Comparison of ENCODE assay signal across 8 mouse cellular contexts in genomic region chr11:97052219-97052646, GRCm38 (mm10). TPM values are rescaled to one million over a fixed set of nuclear protein-coding genes. Genes with fewer than 3 reads are reported as not detected.
DNase-seq lines count a peak whose midpoint lies in the region; ATAC-seq and TF ChIP-seq lines count a peak whose summit lies in the region.

No protein-coding gene starts in this region.

- H3K9me3 ChIP-seq in embryonic facial prominence, embryonic 12.5 days = no peaks in the 10 kb centered on the region
- no peaks in the 10 kb centered on the region for H3K9me3 ChIP-seq in lung, postnatal 0 days (ENCODE audit: low read length)

- no peaks in the 10 kb centered on the region for H3K27me3 ChIP-seq in thymus, adult 2 months (ENCODE audit: control insufficient read depth, insufficient read depth, low read length)
- no peaks in the 10 kb centered on the region for H3K27me3 ChIP-seq in embryonic facial prominence, embryonic 12.5 days
- H3K27me3 ChIP-seq in lung, postnatal 0 days (replicated peaks; ENCODE audit: insufficient read depth, low read length) = no peaks in the 10 kb centered on the region

- H3K4me2 ChIP-seq in embryonic facial prominence, embryonic 12.5 days (replicated peaks) = peak overlapping the region; percentile 96
- H3K4me2 ChIP-seq in lung, postnatal 0 days (replicated peaks; ENCODE audit: low read depth, low read length) = peak overlapping the region; percentile 83

- ATAC-seq in embryonic facial prominence, embryonic 12.5 days (ENCODE audit: insufficient number of reproducible peaks, insufficient read depth, low FRiP score, low TSS enrichment) = no peak
- peak; percentile 87 for ATAC-seq in lung, postnatal 0 days
- no peak for ATAC-seq in activated CD4-positive, CD25-positive, alpha-beta regulatory T cell, adult 4 months

- TF ChIP-seq CTCF in thymus, adult 2 months (IDR thresholded peaks at IDR 0.05; ENCODE audit: borderline replicate concordance, control insufficient read depth, extremely low read depth, insufficient read depth, low read length, poor library complexity) = no peak
- TF ChIP-seq CTCF in lung, postnatal 0 days (IDR thresholded peaks at IDR 0.05) = no peak

- no peak overlapping the region for H3K27ac ChIP-seq in thymus, adult 2 months (ENCODE audit: control insufficient read depth, insufficient read depth, low read length)
- H3K27ac ChIP-seq in embryonic facial prominence, embryonic 12.5 days = no peak overlapping the region
- H3K27ac ChIP-seq in lung, postnatal 0 days (ENCODE audit: low read length) = peak overlapping the region; percentile 34

- peak overlapping the region; percentile 17; the same call in 1 of the 2 replicates for H3K4me3 ChIP-seq in thymus, adult 2 months (ENCODE audit: control insufficient read depth, insufficient read depth, low read length)
- no peak overlapping the region; the same call in 1 of the 2 replicates for H3K4me3 ChIP-seq in embryonic facial prominence, embryonic 12.5 days
- H3K4me3 ChIP-seq in lung, postnatal 0 days (ENCODE audit: low read depth, low read length) = peak overlapping the region; percentile 48; the same call in 1 of the 2 replicates

- WGBS in thymus, adult 2 months = 22% methylated on average over 11 of the region's 11 CpGs
- WGBS in embryonic facial prominence, embryonic 12.5 days = 38% methylated on average over 11 of the region's 11 CpGs
- WGBS in lung, postnatal 0 days = 20% methylated on average over 10 of the region's 11 CpGs

- no peak for TF ChIP-seq POLR2A in thymus, adult 2 months (IDR thresholded peaks at IDR 0.05; ENCODE audit: control insufficient read depth, extremely low read depth, insufficient read depth, low read length, poor library complexity)

- TF ChIP-seq EP300 in lung, postnatal 0 days (IDR thresholded peaks at IDR 0.05) = no peak

- peak; percentile 19 for DNase-seq in thymus, adult 2 months
- no peak for DNase-seq in thymus, postnatal 10 days (ENCODE audit: low spot score in 2 of 2)
- peak; percentile 61 for DNase-seq in kidney, adult 9 months
- DNase-seq in lung, postnatal 0 days (ENCODE audit: low spot score) = peak; percentile 90
- DNase-seq in adipocyte (ENCODE audit: low spot score) = no peak
- no peak for DNase-seq in embryo, embryonic 9.5 days (ENCODE audit: extremely low spot score)

- H3K4me1 ChIP-seq in thymus, adult 2 months (replicated peaks; ENCODE audit: control insufficient read depth, insufficient read depth, low read length) = peaks cover 24% of the 10 kb centered on the region
- H3K4me1 ChIP-seq in embryonic facial prominence, embryonic 12.5 days = peaks cover 19% of the 10 kb centered on the region
- H3K4me1 ChIP-seq in lung, postnatal 0 days (ENCODE audit: insufficient read depth, low read depth, low read length) = peaks cover 10% of the 10 kb centered on the region; the same call in 1 of the 2 replicates

- peaks cover 34% of the 10 kb centered on the region for H3K36me3 ChIP-seq in thymus, adult 2 months (ENCODE audit: control insufficient read depth, insufficient read depth, low read length)
- H3K36me3 ChIP-seq in embryonic facial prominence, embryonic 12.5 days = peaks cover 54% of the 10 kb centered on the region
- peaks cover 27% of the 10 kb centered on the region; the same call in 1 of the 2 replicates for H3K36me3 ChIP-seq in lung, postnatal 0 days (ENCODE audit: insufficient read depth, low read length)

- H3K9ac ChIP-seq in embryonic facial prominence, embryonic 12.5 days = peak overlapping the region; percentile 81; the same call in 1 of the 2 replicates
- no peak overlapping the region for H3K9ac ChIP-seq in lung, postnatal 0 days (replicated peaks; ENCODE audit: low read depth)

RNA-seq across cellular contexts. Expression of gene Osbpl7, which starts 1.8 kb away (rescaled TPM):
- 36.7 and 37.7 TPM in 2 replicates for polyA plus RNA-seq in thymus, adult 2 months (2012; rRNA removed)
- polyA plus RNA-seq in embryonic facial prominence, embryonic 12.5 days (2016; fragmentation: Nextera tagmentation; extraction: Ambion mirVana) = 7.9 and 10.8 TPM in 2 replicates
- polyA plus RNA-seq in lung, postnatal 0 days (2015; fragmentation: Nextera tagmentation; extraction: Ambion mirVana) = 11.4 and 11.9 TPM in 2 replicates
- polyA plus RNA-seq in activated CD4-positive, CD25-positive, alpha-beta regulatory T cell, adult 4 months (2017; shearing (Covaris generic)) = 10 to 100 TPM; 21.3 to 25.8 TPM

RNA-seq across cellular contexts. Expression of gene Mrpl10, which starts 10.9 kb away (rescaled TPM):
- 90.1 and 95.4 TPM in 2 replicates for polyA plus RNA-seq in thymus, adult 2 months (2012; rRNA removed)
- polyA plus RNA-seq in embryonic facial prominence, embryonic 12.5 days (2016; fragmentation: Nextera tagmentation; extraction: Ambion mirVana) = 79.9 and 81.6 TPM in 2 replicates
- 50.8 and 53.5 TPM in 2 replicates for polyA plus RNA-seq in lung, postnatal 0 days (2015; fragmentation: Nextera tagmentation; extraction: Ambion mirVana)
- 10 to 100 TPM; 56.6 to 58.0 TPM for polyA plus RNA-seq in activated CD4-positive, CD25-positive, alpha-beta regulatory T cell, adult 4 months (2017; shearing (Covaris generic))

RNA-seq across cellular contexts. Expression of gene Lrrc46, which starts 11.0 kb away (rescaled TPM):
- polyA plus RNA-seq in thymus, adult 2 months (2012; rRNA removed) = 0.46 and 0.58 TPM in 2 replicates
- polyA plus RNA-seq in embryonic facial prominence, embryonic 12.5 days (2016; fragmentation: Nextera tagmentation; extraction: Ambion mirVana) = 0.87 and 0.89 TPM in 2 replicates
- 7.5 and 9.8 TPM in 2 replicates for polyA plus RNA-seq in lung, postnatal 0 days (2015; fragmentation: Nextera tagmentation; extraction: Ambion mirVana)
- polyA plus RNA-seq in activated CD4-positive, CD25-positive, alpha-beta regulatory T cell, adult 4 months (2017; shearing (Covaris generic)) = not detected

RNA-seq across cellular contexts. Expression of gene Scrn2, which starts 22.5 kb away (rescaled TPM):
- polyA plus RNA-seq in thymus, adult 2 months (2012; rRNA removed) = 18.6 and 20.5 TPM in 2 replicates
- 30.5 and 30.6 TPM in 2 replicates for polyA plus RNA-seq in embryonic facial prominence, embryonic 12.5 days (2016; fragmentation: Nextera tagmentation; extraction: Ambion mirVana)
- polyA plus RNA-seq in lung, postnatal 0 days (2015; fragmentation: Nextera tagmentation; extraction: Ambion mirVana) = 15.7 and 17.2 TPM in 2 replicates
- 10 to 100 TPM in 1 of 2 experiments, 1 to 10 TPM in 1; 5.4 to 10.6 TPM for polyA plus RNA-seq in activated CD4-positive, CD25-positive, alpha-beta regulatory T cell, adult 4 months (2017; shearing (Covaris generic))

RNA-seq across cellular contexts. Expression of gene Sp6, which starts 39.0 kb away (rescaled TPM):
- polyA plus RNA-seq in thymus, adult 2 months (2012; rRNA removed) = 5.6 TPM in 2 replicates
- polyA plus RNA-seq in embryonic facial prominence, embryonic 12.5 days (2016; fragmentation: Nextera tagmentation; extraction: Ambion mirVana) = 1.3 and 2.2 TPM in 2 replicates
- 0.56 and 0.81 TPM in 2 replicates for polyA plus RNA-seq in lung, postnatal 0 days (2015; fragmentation: Nextera tagmentation; extraction: Ambion mirVana)
- polyA plus RNA-seq in activated CD4-positive, CD25-positive, alpha-beta regulatory T cell, adult 4 months (2017; shearing (Covaris generic)) = not detected

Comparison
In these comparisons a context has a peak if more than half of its experiments do, and no peak if none do; other contexts are left out.
1. DNase-seq: peak in thymus, adult 2 months (single experiment), kidney, adult 9 months (single experiment) and lung, postnatal 0 days (single experiment); none in thymus, postnatal 10 days (0 of 2), adipocyte (single experiment) and embryo, embryonic 9.5 days (single experiment).